Mouse (Mus musculus): ENCODE data around the gene Cd3eap. TPM values are rescaled to one million over a fixed set of nuclear protein-coding genes. Genes with fewer than 3 reads are reported as not detected.

The Cd3eap gene
- polyA plus RNA-seq, 1 experiment from 2014 or later, result 16.7 TPM

- ATAC-seq (replicated peaks; ENCODE audit: low FRiP score, low read depth), result no peak
- 55% methylated on average over 14 of the region's 14 CpGs for WGBS
- no peaks in the 10 kb centered on the region for H3K36me3 ChIP-seq (ENCODE audit: insufficient read depth, low read length)
Observed at GRCm38 (mm10) chr7:19316451-19317161, 42.7 kb downstream of the Cd3eap start.

GRCm38 (mm10) chr7:19314033-19314432 is 45.2 kb downstream of the Cd3eap start:
- ATAC-seq (replicated peaks; ENCODE audit: low FRiP score, low read depth) (no peak), DNase-seq (ENCODE audit: low spot score) (no peak)
- H3K36me3 ChIP-seq (ENCODE audit: insufficient read depth, low read length), result no peaks in the 10 kb centered on the region
- 0 out of 2 replicates have a peak, but pooled peaks cover 4% of the 10 kb centered on the region for H3K27me3 ChIP-seq (ENCODE audit: insufficient read depth, low read length)
- TF ChIP-seq CTCF (IDR thresholded peaks at IDR 0.05; ENCODE audit: low read depth), result no peak
- 43% methylated on average over 5 of the region's 5 CpGs for WGBS
- H3K4me3 ChIP-seq (replicated peaks; ENCODE audit: low read depth, low read length), result no peak overlapping the region
- H3K27ac ChIP-seq, result no peak overlapping the region
- peaks cover 9% of the 10 kb centered on the region; the same call in 1 of the 2 replicates for H3K4me1 ChIP-seq (replicated peaks; ENCODE audit: insufficient read depth, low read length)
- no peak overlapping the region for H3K9ac ChIP-seq (ENCODE audit: low read depth, low read length)
- no peak overlapping the region for H3K4me2 ChIP-seq (ENCODE audit: low read length)
- H3K9me3 ChIP-seq (replicated peaks; ENCODE audit: low read length), result no peaks in the 10 kb centered on the region

More at GRCm38 (mm10) chr7:19316451-19317161, 42.7 kb downstream of the Cd3eap start:
- TF ChIP-seq CTCF (IDR thresholded peaks at IDR 0.05; ENCODE audit: low read depth), result no peak
- no peak overlapping the region for H3K4me2 ChIP-seq (ENCODE audit: low read length)
- no peak overlapping the region for H3K9ac ChIP-seq (ENCODE audit: low read depth, low read length)
- H3K9me3 ChIP-seq (replicated peaks; ENCODE audit: low read length), result no peaks in the 10 kb centered on the region
- H3K4me3 ChIP-seq (replicated peaks; ENCODE audit: low read depth, low read length), result no peak overlapping the region
- no peak for DNase-seq (ENCODE audit: low spot score)
- H3K27me3 ChIP-seq (ENCODE audit: insufficient read depth, low read length), result 0 out of 2 replicates have a peak, but pooled peaks cover 4% of the 10 kb centered on the region
- H3K4me1 ChIP-seq (replicated peaks; ENCODE audit: insufficient read depth, low read length), result peaks cover 8% of the 10 kb centered on the region
- no peak overlapping the region for H3K27ac ChIP-seq

GRCm38 (mm10) chr7:19311991-19312390 is 47.3 kb downstream of the Cd3eap start:
- Histone ChIP-seq H3K36me3 (ENCODE audit: insufficient read depth, low read length) (no peaks in the 10 kb centered on the region), H3K27me3 (ENCODE audit: insufficient read depth, low read length) (0 out of 2 replicates have a peak, but pooled peaks cover under 1% of the 10 kb centered on the region), H3K27ac (no peak overlapping the region), H3K4me1 (replicated peaks; ENCODE audit: insufficient read depth, low read length) (peaks cover 13% of the 10 kb centered on the region; the same call in 1 of the 2 replicates), H3K9ac (ENCODE audit: low read depth, low read length) (no peak overlapping the region), H3K4me2 (ENCODE audit: low read length) (no peak overlapping the region), H3K4me3 (replicated peaks; ENCODE audit: low read depth, low read length) (no peak overlapping the region), H3K9me3 (replicated peaks; ENCODE audit: low read length) (no peaks in the 10 kb centered on the region)
- ATAC-seq (replicated peaks; ENCODE audit: low FRiP score, low read depth) (no peak), DNase-seq (ENCODE audit: low spot score) (peak; percentile 21)
- no peak for TF ChIP-seq CTCF (IDR thresholded peaks at IDR 0.05; ENCODE audit: low read depth)
- WGBS, result 27% methylated on average over 4 of the region's 4 CpGs

- H3K9ac ChIP-seq (ENCODE audit: low read depth, low read length), result peak within 1 kb of the TSS; percentile 55
- H3K36me3 ChIP-seq (ENCODE audit: insufficient read depth, low read length), result no peaks in the 10 kb centered on the region
- H3K9me3 ChIP-seq (replicated peaks; ENCODE audit: low read length), result no peaks in the 10 kb centered on the region
- peak within 1 kb of the TSS; percentile 86 for H3K4me2 ChIP-seq (ENCODE audit: low read length)
- ATAC-seq (replicated peaks; ENCODE audit: low FRiP score, low read depth), result peak; percentile 89
- peaks cover 13% of the 10 kb centered on the region; the same call in 1 of the 2 replicates for H3K4me1 ChIP-seq (replicated peaks; ENCODE audit: insufficient read depth, low read length)
- no peak within 1 kb of the TSS for H3K27ac ChIP-seq
- 1% methylated on average over 48 of the region's 49 CpGs for WGBS
- H3K4me3 ChIP-seq (replicated peaks; ENCODE audit: low read depth, low read length), result peak within 1 kb of the TSS; percentile 52
- H3K27me3 ChIP-seq (ENCODE audit: insufficient read depth, low read length), result peaks cover 8% of the 10 kb centered on the region
- peak; percentile 98 for DNase-seq (ENCODE audit: low spot score)
- peak; percentile 67 for TF ChIP-seq CTCF (IDR thresholded peaks at IDR 0.05; ENCODE audit: low read depth)
Observed at GRCm38 (mm10) chr7:19309884-19310641, 49.2 kb downstream of the Cd3eap start, which contains the start of gene Fosb. Gene Fosb, minus strand, starts transcription at chr7:19310051.

GRCm38 (mm10) chr7:19309278-19309883 is 49.9 kb downstream of the Cd3eap start:
- DNase-seq (ENCODE audit: low spot score) (no peak), ATAC-seq (replicated peaks; ENCODE audit: low FRiP score, low read depth) (no peak)
- peak overlapping the region; percentile 86 for H3K4me2 ChIP-seq (ENCODE audit: low read length)
- H3K27me3 ChIP-seq (ENCODE audit: insufficient read depth, low read length), result peaks cover 14% of the 10 kb centered on the region
- under 1% methylated on average over 48 of the region's 48 CpGs for WGBS
- TF ChIP-seq CTCF (IDR thresholded peaks at IDR 0.05; ENCODE audit: low read depth), result no peak
- H3K4me3 ChIP-seq (replicated peaks; ENCODE audit: low read depth, low read length), result peak overlapping the region; percentile 52
- H3K36me3 ChIP-seq (ENCODE audit: insufficient read depth, low read length), result no peaks in the 10 kb centered on the region
- H3K27ac ChIP-seq, result no peak overlapping the region
- peaks cover 13% of the 10 kb centered on the region; the same call in 1 of the 2 replicates for H3K4me1 ChIP-seq (replicated peaks; ENCODE audit: insufficient read depth, low read length)
- H3K9ac ChIP-seq (ENCODE audit: low read depth, low read length), result peak overlapping the region; percentile 25
- H3K9me3 ChIP-seq (replicated peaks; ENCODE audit: low read length), result no peaks in the 10 kb centered on the region

All from kidney, postnatal 0 days (tissue).